Mouse (Mus musculus) layer of hippocampus, adult 18-20 months (tissue): ENCODE measurements at regions not wholly inside any gene's neighbourhood (a gene's known extent, or its start where the extent isn't known, plus 50 kb on each side); places are given as distances from the start of the nearest gene placed in this dataset.
A peak's percentile ranks its signal among the peaks of the same experiment; 100 is the strongest.

Experiments
- DNase-seq, 2 experiments: peaks; one replicate each; pipeline ENCODE4 v3.0.0; 2022; ENCODE audit warnings: low spot score in 2 of 2

- no peak for DNase-seq
These were observed 539.2 kb downstream of the Gm19410 start for GRCm38 (mm10) chr8:36304809-36305208.

- no peak for DNase-seq
These were observed 540.7 kb downstream of the Gm19410 start for GRCm38 (mm10) chr8:36306336-36306735.

GRCm38 (mm10) chr8:36307496-36307895 lies 541.9 kb downstream of the Gm19410 start:
- DNase-seq, result peak in 1 of 2 experiments; percentile 62

- DNase-seq, result no peak
These were observed 542.5 kb downstream of the Gm19410 start for GRCm38 (mm10) chr8:36308056-36308455.

- no peak for DNase-seq
These were observed 543.7 kb downstream of the Gm19410 start for GRCm38 (mm10) chr8:36309326-36309725.

- no peak for DNase-seq
These were observed 544.4 kb downstream of the Gm19410 start for GRCm38 (mm10) chr8:36309952-36310351.

GRCm38 (mm10) chr8:36311734-36312133 lies 546.1 kb downstream of the Gm19410 start:
- no peak for DNase-seq

GRCm38 (mm10) chr8:36312963-36313362 lies 547.4 kb downstream of the Gm19410 start:
- DNase-seq, result no peak

GRCm38 (mm10) chr8:36318396-36318795 lies 552.8 kb downstream of the Gm19410 start:
- no peak for DNase-seq

- no peak for DNase-seq
These were observed 553.3 kb downstream of the Gm19410 start for GRCm38 (mm10) chr8:36318884-36319283.

GRCm38 (mm10) chr8:36319314-36319959 lies 553.8 kb downstream of the Gm19410 start:
- DNase-seq, result no peak

GRCm38 (mm10) chr8:36322125-36322524 lies 556.5 kb downstream of the Gm19410 start:
- DNase-seq, result no peak

- no peak for DNase-seq
These were observed 557.0 kb downstream of the Gm19410 start for GRCm38 (mm10) chr8:36322578-36322977.

GRCm38 (mm10) chr8:36338628-36339027 lies 573.0 kb downstream of the Gm19410 start:
- DNase-seq, result no peak

GRCm38 (mm10) chr8:36339449-36339848 lies 573.9 kb downstream of the Gm19410 start:
- DNase-seq, result peak in 1 of 2 experiments; percentile 54

- peak in 1 of 2 experiments; percentile 66 for DNase-seq
These were observed 574.9 kb downstream of the Gm19410 start for GRCm38 (mm10) chr8:36340454-36340853.

GRCm38 (mm10) chr8:36341965-36342364 lies 576.4 kb downstream of the Gm19410 start:
- no peak for DNase-seq

GRCm38 (mm10) chr8:36342650-36343049 lies 577.1 kb downstream of the Gm19410 start:
- DNase-seq, result no peak

GRCm38 (mm10) chr8:36346682-36347324 lies 581.2 kb downstream of the Gm19410 start:
- DNase-seq, result peak; percentile 64 to 92

- peak in 1 of 2 experiments; percentile 25 for DNase-seq
These were observed 582.5 kb downstream of the Gm19410 start for GRCm38 (mm10) chr8:36348067-36348466.

- DNase-seq, result no peak
These were observed 589.3 kb downstream of the Gm19410 start for GRCm38 (mm10) chr8:36354926-36355325.

- no peak for DNase-seq
These were observed 593.4 kb downstream of the Gm19410 start for GRCm38 (mm10) chr8:36358998-36359397.

- DNase-seq, result peak; percentile 49 to 90
These were observed 595.7 kb downstream of the Gm19410 start for GRCm38 (mm10) chr8:36361255-36361654.
